Mouse (Mus musculus): ENCODE measurements at regions not wholly inside any gene's neighbourhood (a gene's known extent, or its start where the extent isn't known, plus 50 kb on each side); places are given as distances from the start of the nearest gene placed in this dataset.

DNA sequence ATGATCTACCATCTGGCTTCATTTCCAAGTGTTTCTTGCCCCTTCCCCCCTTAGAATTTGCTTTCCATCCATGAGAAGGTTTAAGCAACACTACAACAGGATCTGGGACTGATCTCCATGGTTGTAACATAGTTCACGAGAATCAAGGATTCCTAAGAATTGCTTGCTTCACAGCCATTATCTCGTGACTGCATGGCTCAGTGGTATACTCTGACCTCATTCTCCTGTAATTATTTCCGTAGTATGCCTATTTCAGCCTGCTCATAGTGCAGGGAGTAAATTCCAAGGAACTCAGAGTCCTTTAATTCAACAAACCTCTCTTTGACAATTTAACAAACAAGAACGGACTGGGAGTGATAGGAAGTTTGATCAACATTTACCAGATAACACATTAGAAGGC is 51.4 kb upstream of the Hs3st1 start:
- no peak for TF ChIP-seq CTCF (IDR thresholded peaks at IDR 0.05; ENCODE audit: low read depth)
- TF ChIP-seq EP300 (IDR thresholded peaks at IDR 0.05; ENCODE audit: low read depth): no peak

Data from liver, postnatal 0 days (tissue).